Mouse (Mus musculus): ENCODE results near the gene Zscan29. TPM values are rescaled to one million over a fixed set of nuclear protein-coding genes. Genes with fewer than 3 reads are reported as not detected.
"Not testable (repeated sequence)": the region's sequence is repeated elsewhere in the genome, so short reads cannot be mapped to it uniquely, and the experiment has no call there.

The Zscan29 gene
- total RNA-seq, 2 experiments from 2014 or later = 7.0 to 7.1 TPM

- DNase-seq (ENCODE audit: low spot score in 2 of 2) = peak in 1 of 2 experiments; percentile 49
Observed at GRCm38 (mm10) chr2:121139266-121140017, 31.5 kb downstream of the Zscan29 start.

- no peak for DNase-seq (ENCODE audit: low spot score in 2 of 2)
Observed at GRCm38 (mm10) chr2:121137371-121137770, 33.6 kb downstream of the Zscan29 start.

- no peak for DNase-seq (ENCODE audit: low spot score in 2 of 2)
Observed at GRCm38 (mm10) chr2:121132822-121133221, 38.1 kb downstream of the Zscan29 start.

GRCm38 (mm10) chr2:121128865-121129620, 41.9 kb downstream of the Zscan29 start:
- no peak for DNase-seq (ENCODE audit: low spot score in 2 of 2)

GRCm38 (mm10) chr2:121127536-121127935, 43.4 kb downstream of the Zscan29 start:
- no peak for DNase-seq (ENCODE audit: low spot score in 2 of 2)

GRCm38 (mm10) chr2:121126302-121126701, 44.6 kb downstream of the Zscan29 start:
- not testable (repeated sequence) for DNase-seq (ENCODE audit: low spot score in 2 of 2)

- no peak for DNase-seq (ENCODE audit: low spot score in 2 of 2)
Observed at GRCm38 (mm10) chr2:121119260-121119659, 51.7 kb downstream of the Zscan29 start.

- no peak for DNase-seq (ENCODE audit: low spot score in 2 of 2)
Observed at GRCm38 (mm10) chr2:121115418-121115817, 55.5 kb downstream of the Zscan29 start.

- no peak for DNase-seq (ENCODE audit: low spot score in 2 of 2)
Observed at GRCm38 (mm10) chr2:121109695-121110094, 61.2 kb downstream of the Zscan29 start, which contains the start of gene Tgm7. TSS of gene Tgm7 (minus strand) at chr2:121109795.

Other genes with a start within 250 kb of the Zscan29 start
- 10 to 100 TPM; 40.4 to 42.5 TPM for gene Ubr1, start 200.4 kb downstream of the Zscan29 start, total RNA-seq (2021)
- 10 to 100 TPM; 18.3 to 27.4 TPM for gene Tmem62, start 194.1 kb downstream of the Zscan29 start, total RNA-seq (2021)
- 10 to 100 TPM; 54.0 to 59.6 TPM for gene Ccndbp1, start 162.7 kb downstream of the Zscan29 start, total RNA-seq (2021)
- gene Epb42, start 134.1 kb downstream of the Zscan29 start, total RNA-seq (2021) = not detected
- gene Tgm5, start 85.3 kb downstream of the Zscan29 start, total RNA-seq (2021) = not detected
- gene Tgm7, start 61.3 kb downstream of the Zscan29 start, total RNA-seq (2021) = under 1 TPM in 1 of 2 experiments, not detected in 1; 0.17 TPM
- gene Adal, start 30.7 kb downstream of the Zscan29 start, total RNA-seq (2021) = 10 to 100 TPM; 17.9 to 22.8 TPM
- gene Lcmt2, start 30.5 kb downstream of the Zscan29 start, total RNA-seq (2021) = 10 to 100 TPM in 1 of 2 experiments, 1 to 10 TPM in 1; 8.0 to 10.4 TPM
- gene Tubgcp4, start 471 bp downstream of the Zscan29 start, total RNA-seq (2021) = 10 to 100 TPM; 35.6 to 36.3 TPM
- 100 to 1,000 TPM; 140 to 152 TPM for gene Trp53bp1, start 100.3 kb upstream of the Zscan29 start, total RNA-seq (2021)
- 100 to 1,000 TPM; 472 to 505 TPM for gene Map1a, start 118.5 kb upstream of the Zscan29 start, total RNA-seq (2021)
- gene Ppip5k1, start 184.3 kb upstream of the Zscan29 start, total RNA-seq (2021) = 10 to 100 TPM; 69.1 to 74.4 TPM
- 100 to 1,000 TPM; 333 to 351 TPM for gene Ckmt1, start 186.6 kb upstream of the Zscan29 start, total RNA-seq (2021)
- gene Strc, start 216.0 kb upstream of the Zscan29 start, total RNA-seq (2021) = under 1 TPM; 0.09 to 0.31 TPM
- gene Pdia3, start 242.7 kb upstream of the Zscan29 start, total RNA-seq (2021) = 100 to 1,000 TPM; 194 to 224 TPM
- gene Catsper2, start 242.7 kb upstream of the Zscan29 start, total RNA-seq (2021) = 1 to 10 TPM; 4.1 to 4.6 TPM

Data from layer of hippocampus, postnatal 14 days (tissue).